Comparison of ENCODE assay signal across 18 mouse cellular contexts in the genomic region with DNA sequence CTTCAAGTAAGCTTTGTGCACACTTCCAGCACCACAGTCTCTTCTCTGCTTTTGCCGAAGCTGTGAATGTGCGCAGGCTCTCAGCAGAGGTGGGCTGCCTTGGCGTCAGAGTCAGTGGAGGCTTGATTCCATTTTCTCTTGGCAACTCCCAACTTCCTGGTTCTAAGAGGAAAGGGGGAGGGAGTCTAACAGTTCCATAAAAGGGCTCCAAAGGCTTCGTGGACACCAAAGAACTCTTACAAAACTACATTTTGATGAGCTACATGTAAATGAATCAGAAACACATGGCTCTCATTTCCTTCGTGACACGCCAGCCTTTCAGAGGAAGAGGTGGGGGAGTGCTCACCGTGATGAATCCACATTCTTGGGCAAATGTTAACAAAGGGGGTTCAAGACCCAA.
DNase-seq lines count a peak whose midpoint lies in the region; ATAC-seq and TF ChIP-seq lines count a peak whose summit lies in the region.
"Had no signal": no experiment of that assay in that cellular context is flagged by ENCODE, and none has a peak within 500 bp of the region (broad histone marks: within the 10 kb centered on the region; RNA-seq: fewer than 3 reads in every experiment).

No protein-coding gene starts in this region.

- H3K36me3 ChIP-seq in heart, embryonic 15.5 days, result no peaks in the 10 kb centered on the region
- H3K36me3 ChIP-seq in lung, postnatal 0 days (ENCODE audit: insufficient read depth, low read length), result no peaks in the 10 kb centered on the region
- H3K36me3 ChIP-seq in embryonic facial prominence, embryonic 14.5 days (ENCODE audit: control insufficient read depth, insufficient read depth, low read length), result peaks cover 6% of the 10 kb centered on the region; the same call in 1 of the 2 replicates
- H3K36me3 ChIP-seq in stomach, embryonic 16.5 days (ENCODE audit: control insufficient read depth, insufficient read depth, low read length), result no peaks in the 10 kb centered on the region
- H3K36me3 ChIP-seq: hindbrain, embryonic 15.5 days; liver, embryonic 13.5 days; neural tube, embryonic 15.5 days had no signal

- no peak for ATAC-seq in heart, embryonic 15.5 days (replicated peaks; ENCODE audit: insufficient number of reproducible peaks, insufficient read depth, low FRiP score, low read depth)
- peak; percentile 55 for ATAC-seq in lung, postnatal 0 days
- peak; percentile 67 for ATAC-seq in embryonic facial prominence, embryonic 14.5 days (ENCODE audit: low read depth)
- ATAC-seq in stomach, embryonic 16.5 days (ENCODE audit: insufficient read depth, low FRiP score), result peak; percentile 23; the same call in 1 of the 2 replicates
- ATAC-seq: activated CD4-positive, CD25-positive, alpha-beta regulatory T cell, adult 4 months had no signal

- H3K4me1 ChIP-seq in heart, embryonic 15.5 days (replicated peaks), result peaks cover 37% of the 10 kb centered on the region
- H3K4me1 ChIP-seq in lung, postnatal 0 days (ENCODE audit: insufficient read depth, low read depth, low read length), result no peaks in the 10 kb centered on the region
- H3K4me1 ChIP-seq in lung, adult 2 months (ENCODE audit: control insufficient read depth, insufficient read depth, low read length), result no peaks in the 10 kb centered on the region
- peaks cover 40% of the 10 kb centered on the region for H3K4me1 ChIP-seq in embryonic facial prominence, embryonic 14.5 days (ENCODE audit: control insufficient read depth, insufficient read depth, low read length)
- peaks cover 20% of the 10 kb centered on the region for H3K4me1 ChIP-seq in stomach, embryonic 16.5 days (ENCODE audit: control insufficient read depth, insufficient read depth, low read length)
- H3K4me1 ChIP-seq: megakaryocyte, embryonic 14.5 days had no signal

- TF ChIP-seq EP300 in lung, postnatal 0 days (IDR thresholded peaks at IDR 0.05), result no peak

- no peak overlapping the region for H3K4me3 ChIP-seq in heart, embryonic 15.5 days
- H3K4me3 ChIP-seq in lung, postnatal 0 days (ENCODE audit: low read depth, low read length), result no peak overlapping the region
- no peak overlapping the region for H3K4me3 ChIP-seq in lung, adult 2 months (replicated peaks; ENCODE audit: extremely low read depth, low read depth, low read length)
- H3K4me3 ChIP-seq in embryonic facial prominence, embryonic 14.5 days (ENCODE audit: low read depth, low read length), result no peak overlapping the region
- H3K4me3 ChIP-seq in stomach, embryonic 16.5 days (replicated peaks; ENCODE audit: low read length), result no peak overlapping the region
- H3K4me3 ChIP-seq: hindbrain, embryonic 15.5 days; liver, embryonic 13.5 days; megakaryocyte, embryonic 14.5 days; neural tube, embryonic 15.5 days had no signal

- H3K27ac ChIP-seq in heart, embryonic 15.5 days, result peak overlapping the region; percentile 69
- H3K27ac ChIP-seq in lung, postnatal 0 days (ENCODE audit: low read length), result no peak overlapping the region
- peak overlapping the region; percentile 80 for H3K27ac ChIP-seq in embryonic facial prominence, embryonic 14.5 days (replicated peaks; ENCODE audit: low read depth, low read length)
- peak overlapping the region; percentile 11 for H3K27ac ChIP-seq in stomach, embryonic 16.5 days (ENCODE audit: low read length)
- H3K27ac ChIP-seq: hindbrain, embryonic 15.5 days; liver, embryonic 13.5 days; neural tube, embryonic 15.5 days had no signal

- no peaks in the 10 kb centered on the region for H3K9me3 ChIP-seq in heart, embryonic 15.5 days (replicated peaks)
- H3K9me3 ChIP-seq in lung, postnatal 0 days (ENCODE audit: low read length), result no peaks in the 10 kb centered on the region
- no peaks in the 10 kb centered on the region for H3K9me3 ChIP-seq in embryonic facial prominence, embryonic 14.5 days (ENCODE audit: control insufficient read depth, low read length)
- H3K9me3 ChIP-seq in stomach, embryonic 16.5 days (replicated peaks; ENCODE audit: control insufficient read depth, low read length), result no peaks in the 10 kb centered on the region
- H3K9me3 ChIP-seq: hindbrain, embryonic 15.5 days; liver, embryonic 13.5 days; neural tube, embryonic 15.5 days had no signal

- H3K27me3 ChIP-seq in heart, embryonic 15.5 days, result no peaks in the 10 kb centered on the region
- no peaks in the 10 kb centered on the region for H3K27me3 ChIP-seq in lung, postnatal 0 days (replicated peaks; ENCODE audit: insufficient read depth, low read length)
- H3K27me3 ChIP-seq in embryonic facial prominence, embryonic 14.5 days (replicated peaks; ENCODE audit: control insufficient read depth, insufficient read depth, low read length), result no peaks in the 10 kb centered on the region
- no peaks in the 10 kb centered on the region for H3K27me3 ChIP-seq in stomach, embryonic 16.5 days (ENCODE audit: control insufficient read depth, insufficient read depth, low read length)
- H3K27me3 ChIP-seq: liver, embryonic 13.5 days; megakaryocyte, embryonic 14.5 days; neural tube, embryonic 15.5 days had no signal

- no peak overlapping the region for H3K4me2 ChIP-seq in heart, embryonic 15.5 days
- H3K4me2 ChIP-seq in lung, postnatal 0 days (replicated peaks; ENCODE audit: low read depth, low read length), result no peak overlapping the region
- H3K4me2 ChIP-seq in embryonic facial prominence, embryonic 14.5 days (ENCODE audit: low read depth, low read length), result 0 out of 2 replicates have a peak overlapping the region, but pooled peaks have one; percentile 20
- no peak overlapping the region for H3K4me2 ChIP-seq in stomach, embryonic 16.5 days (ENCODE audit: low read depth, low read length)
- H3K4me2 ChIP-seq: hindbrain, embryonic 15.5 days; liver, embryonic 13.5 days; neural tube, embryonic 15.5 days had no signal

- WGBS in heart, embryonic 15.5 days, result 56% methylated on average over 7 of the region's 7 CpGs
- WGBS in lung, postnatal 0 days, result 41% methylated on average over 7 of the region's 7 CpGs
- 51% methylated on average over 7 of the region's 7 CpGs for WGBS in lung, adult 2 months
- WGBS in embryonic facial prominence, embryonic 14.5 days, result 33% methylated on average over 7 of the region's 7 CpGs
- 38% methylated on average over 7 of the region's 7 CpGs for WGBS in stomach, embryonic 16.5 days

- intact Hi-C loops in heart, postnatal 36 days (cut with DNase I), result no loop called here

- no peak for TF ChIP-seq CTCF in lung, postnatal 0 days (IDR thresholded peaks at IDR 0.05)
- no peak for TF ChIP-seq CTCF in lung, adult 2 months (IDR thresholded peaks at IDR 0.05; ENCODE audit: insufficient read depth, low read length)

- H3K9ac ChIP-seq in heart, embryonic 15.5 days, result no peak overlapping the region
- no peak overlapping the region for H3K9ac ChIP-seq in lung, postnatal 0 days (replicated peaks; ENCODE audit: low read depth)
- no peak overlapping the region for H3K9ac ChIP-seq in embryonic facial prominence, embryonic 14.5 days (ENCODE audit: low read depth, low read length)
- H3K9ac ChIP-seq in stomach, embryonic 16.5 days (ENCODE audit: low read length), result no peak overlapping the region
- H3K9ac ChIP-seq: hindbrain, embryonic 15.5 days; liver, embryonic 13.5 days; neural tube, embryonic 15.5 days had no signal

- TF ChIP-seq POLR2A in lung, adult 2 months (IDR thresholded peaks at IDR 0.05; ENCODE audit: borderline replicate concordance, extremely low read depth, low read depth, low read length), result no peak

- DNase-seq in heart, postnatal 36 days, result no peak
- DNase-seq in lung, postnatal 0 days (ENCODE audit: low spot score), result peak; percentile 75
- no peak for DNase-seq in lung, adult 2 months
- DNase-seq in embryonic facial prominence, embryonic 14.5 days (ENCODE audit: low spot score), result peak; percentile 91
- DNase-seq in c-Kit-positive CD71-positive TER-119-positive erythroid progenitor cells, embryonic 14.5 days (ENCODE audit: low spot score), result no peak
- no peak for DNase-seq in testis, postnatal 10 days (ENCODE audit: low spot score)
- DNase-seq: cerebellum, adult 11 months; cerebellum, postnatal 36 days; kidney, adult 11 months; kidney, postnatal 4 days; liver, embryonic 13.5 days; thymus, adult 2 months had no signal

Comparison
In these comparisons a context has a peak if more than half of its experiments do, and no peak if none do; other contexts are left out.
1. DNase-seq: peak in lung, postnatal 0 days (single experiment) and embryonic facial prominence, embryonic 14.5 days (single experiment); none in heart, postnatal 36 days (0 of 2), lung, adult 2 months (single experiment), c-Kit-positive CD71-positive TER-119-positive erythroid progenitor cells, embryonic 14.5 days (single experiment) and testis, postnatal 10 days (single experiment).